Mouse (Mus musculus) forebrain, embryonic 14.5 days (tissue): Measurements from ENCODE around the gene Zfp710. TPM values are rescaled to one million over a fixed set of nuclear protein-coding genes. Genes with fewer than 3 reads are reported as not detected.

ENCODE experiments used
- ATAC-seq: fragments of 200-750 bp; cut with Nextera tagmentation; 2 replicates; pipeline ENCODE4 v1.8.0; 2017; ENCODE audit warnings: mild to moderate bottlenecking, moderate library complexity
- DNase-seq: peaks from one replicate; pipeline ENCODE4 v3.0.0-alpha.2; 2015; ENCODE audit warnings: low spot score
- H3K27ac ChIP-seq: fragments of 300-500 bp; sonication (generic); 2 replicates; pipeline ENCODE4 v1.5.1; 2014; ENCODE audit warnings: low read depth, mild to moderate bottlenecking, control low read depth, low read length, moderate library complexity
- H3K27me3 ChIP-seq: fragments of 300-500 bp; sonication (generic); replicated peaks from 2 replicates; pipeline ENCODE4 v1.6.1; 2014; ENCODE audit warnings: low read length, control low read depth, mixed read lengths; ENCODE audit not compliant: control insufficient read depth, insufficient read depth
- H3K36me3 ChIP-seq: fragments of 300-500 bp; sonication (generic); 2 replicates; pipeline ENCODE4 v1.6.1; 2014; ENCODE audit warnings: low read length, control low read depth; ENCODE audit not compliant: control insufficient read depth, insufficient read depth
- H3K4me1 ChIP-seq: fragments of 300-500 bp; sonication (generic); 2 replicates; pipeline ENCODE4 v1.6.1; 2014; ENCODE audit warnings: antibody characterized with exemption, low read length, control low read depth; ENCODE audit not compliant: control insufficient read depth, insufficient read depth
- H3K4me2 ChIP-seq: fragments of 300-500 bp; sonication (generic); 2 replicates; pipeline ENCODE4 v1.6.1; 2014; ENCODE audit warnings: mild to moderate bottlenecking, control low read depth, low read length
- H3K4me3 ChIP-seq: fragments of 300-500 bp; sonication (generic); 2 replicates; pipeline ENCODE4 v1.5.1; 2014; ENCODE audit warnings: low read depth, low read length, control low read depth
- H3K9ac ChIP-seq: fragments of 300-500 bp; sonication (generic); 2 replicates; pipeline ENCODE4 v1.6.1; 2014; ENCODE audit warnings: mild to moderate bottlenecking, low read length, control low read depth, moderate library complexity
- H3K9me3 ChIP-seq: fragments of 300-500 bp; sonication (generic); replicated peaks from 2 replicates; pipeline ENCODE4 v1.6.1; 2016; ENCODE audit warnings: low read length, control low read depth, mixed read lengths; ENCODE audit not compliant: control insufficient read depth
- WGBS: fragments of 180-500 bp; shearing (Covaris S2); extraction: QIAGEN DNeasy Blood & Tissue Kit; methylation state at CpG from one replicate; pipeline ENCODE4 v1.1.7; 2014; 5-methylcytosine and 5-hydroxymethylcytosine counted together
- polyA plus RNA-seq: library from polyadenylated mRNA; unstranded; fragments of >200 nt; fragmentation: Nextera tagmentation; extraction: Ambion mirVana; gene quantifications from 2 replicates; pipeline ENCODE4 v1.2.1, GENCODE M21; 2014

The Zfp710 gene
- polyA plus RNA-seq, 1 experiment from 2014 or later: 17.6 TPM

- H3K36me3 ChIP-seq: peaks cover 95% of the 10 kb centered on the region
- H3K27ac ChIP-seq: no peak overlapping the region
- H3K9ac ChIP-seq: no peak overlapping the region
- H3K4me2 ChIP-seq: no peak overlapping the region
- no peaks in the 10 kb centered on the region for H3K4me1 ChIP-seq
- no peak for DNase-seq
- H3K27me3 ChIP-seq: no peaks in the 10 kb centered on the region
- H3K9me3 ChIP-seq: no peaks in the 10 kb centered on the region
- 72% methylated on average over 13 of the region's 13 CpGs for WGBS
- no peak for ATAC-seq
- H3K4me3 ChIP-seq: no peak overlapping the region
These were observed 66.6 kb downstream of the Zfp710 start for GRCm38 (mm10) chr7:80091004-80091865.

- no peak for DNase-seq
- no peaks in the 10 kb centered on the region for H3K27me3 ChIP-seq
- H3K9me3 ChIP-seq: no peaks in the 10 kb centered on the region
- WGBS: 85% methylated on average over 4 of the region's 4 CpGs
- no peak for ATAC-seq
- H3K9ac ChIP-seq: no peak overlapping the region
- H3K4me3 ChIP-seq: no peak overlapping the region
- no peaks in the 10 kb centered on the region for H3K4me1 ChIP-seq
- H3K4me2 ChIP-seq: no peak overlapping the region
- peaks cover 95% of the 10 kb centered on the region for H3K36me3 ChIP-seq
- H3K27ac ChIP-seq: no peak overlapping the region
These were observed 67.2 kb downstream of the Zfp710 start for GRCm38 (mm10) chr7:80091866-80092210.

DNA sequence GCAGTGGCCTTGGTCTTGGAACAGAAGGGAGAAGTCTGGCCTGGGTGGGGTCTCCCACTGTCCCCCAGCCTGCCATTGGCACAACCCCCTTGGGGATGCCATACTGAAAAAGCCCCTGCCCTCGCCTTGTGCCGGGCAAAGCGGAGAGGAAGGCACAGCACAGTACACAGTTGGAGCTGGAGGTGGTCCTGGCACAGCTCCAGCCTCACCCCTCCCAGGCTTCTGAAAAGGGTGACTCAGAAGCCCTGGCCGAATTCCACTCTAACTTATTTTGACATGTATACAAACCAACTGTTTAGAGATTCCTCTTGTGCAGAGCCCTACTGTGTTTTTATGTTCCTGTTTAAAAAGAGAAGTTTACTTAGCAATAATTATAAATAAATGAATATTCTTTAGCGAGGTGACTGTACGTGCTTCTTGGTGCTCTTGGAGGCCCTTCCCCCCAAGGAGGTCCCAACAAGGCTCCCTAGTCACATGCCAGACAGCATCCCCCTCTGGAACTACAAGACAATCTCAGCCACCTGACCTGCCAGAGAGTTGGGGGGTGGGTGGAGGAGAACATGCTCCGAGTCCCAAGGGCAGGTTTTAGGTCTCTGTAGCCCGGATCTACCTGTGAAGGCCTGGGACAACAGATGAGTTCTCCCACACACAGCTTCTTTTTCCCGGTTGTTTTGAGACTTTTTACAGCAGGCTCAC is 67.9 kb downstream of the Zfp710 start:
- peak; percentile 65 for DNase-seq
- H3K4me2 ChIP-seq: no peak overlapping the region
- ATAC-seq: peak; percentile 42
- H3K36me3 ChIP-seq: peaks cover 95% of the 10 kb centered on the region
- H3K9ac ChIP-seq: no peak overlapping the region
- H3K9me3 ChIP-seq: no peaks in the 10 kb centered on the region
- no peaks in the 10 kb centered on the region for H3K27me3 ChIP-seq
- H3K27ac ChIP-seq: no peak overlapping the region
- no peak overlapping the region for H3K4me3 ChIP-seq
- no peaks in the 10 kb centered on the region for H3K4me1 ChIP-seq
- 46% methylated on average over 9 of the region's 9 CpGs for WGBS

GRCm38 (mm10) chr7:80094481-80094880 is 69.9 kb downstream of the Zfp710 start:
- Histone ChIP-seq H3K4me3 (no peak overlapping the region), H3K9me3 (no peaks in the 10 kb centered on the region), H3K4me2 (no peak overlapping the region), H3K4me1 (no peaks in the 10 kb centered on the region), H3K27ac (no peak overlapping the region), H3K36me3 (peaks cover 98% of the 10 kb centered on the region), H3K9ac (no peak overlapping the region), H3K27me3 (no peaks in the 10 kb centered on the region)
- DNase-seq (no peak), ATAC-seq (no peak)
- 85% methylated on average over 5 of the region's 5 CpGs for WGBS

DNA sequence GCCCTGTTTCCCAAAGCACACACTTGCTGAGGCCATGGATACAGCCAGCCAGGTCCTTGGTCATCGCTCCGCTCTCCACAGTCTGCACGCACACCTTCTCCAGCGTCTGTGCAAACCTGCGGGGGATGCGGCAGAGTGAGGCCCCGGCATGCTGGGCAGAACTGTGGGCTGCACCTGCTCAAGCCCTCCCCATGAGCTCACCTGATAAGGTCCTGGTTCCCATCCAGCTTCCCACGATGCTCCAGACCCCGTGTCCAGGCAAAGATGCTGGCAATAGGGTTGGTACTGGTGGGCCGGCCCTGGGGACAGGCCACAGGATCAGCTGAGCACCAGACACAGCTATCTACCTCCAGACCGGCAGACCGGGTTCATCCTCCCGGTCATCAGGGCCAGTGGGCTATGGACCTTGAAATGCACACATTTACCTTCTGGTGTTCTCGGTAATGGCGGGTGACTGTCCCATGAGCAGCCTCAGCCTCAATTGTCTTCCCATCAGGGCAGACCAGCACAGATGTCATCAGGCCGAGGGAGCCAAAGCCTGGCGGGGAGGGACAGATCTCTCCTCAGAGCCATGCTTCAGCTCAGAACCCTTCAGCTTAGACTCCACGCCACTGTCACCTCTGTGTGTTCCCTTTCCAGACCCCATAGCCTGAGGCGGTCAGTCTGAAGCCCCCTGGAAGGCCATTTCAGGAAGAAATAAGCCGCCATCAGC is 71.1 kb downstream of the Zfp710 start:
- Histone ChIP-seq H3K9me3 (no peaks in the 10 kb centered on the region), H3K27me3 (no peaks in the 10 kb centered on the region), H3K36me3 (peaks cover 98% of the 10 kb centered on the region), H3K4me2 (no peak overlapping the region), H3K27ac (no peak overlapping the region), H3K4me1 (no peaks in the 10 kb centered on the region), H3K9ac (no peak overlapping the region), H3K4me3 (no peak overlapping the region)
- DNase-seq: no peak
- 93% methylated on average over 20 of the region's 20 CpGs for WGBS
- ATAC-seq: no peak

- H3K4me1 ChIP-seq: no peaks in the 10 kb centered on the region
These were observed 73.9 kb downstream of the Zfp710 start for GRCm38 (mm10) chr7:80098389-80098976.

DNA sequence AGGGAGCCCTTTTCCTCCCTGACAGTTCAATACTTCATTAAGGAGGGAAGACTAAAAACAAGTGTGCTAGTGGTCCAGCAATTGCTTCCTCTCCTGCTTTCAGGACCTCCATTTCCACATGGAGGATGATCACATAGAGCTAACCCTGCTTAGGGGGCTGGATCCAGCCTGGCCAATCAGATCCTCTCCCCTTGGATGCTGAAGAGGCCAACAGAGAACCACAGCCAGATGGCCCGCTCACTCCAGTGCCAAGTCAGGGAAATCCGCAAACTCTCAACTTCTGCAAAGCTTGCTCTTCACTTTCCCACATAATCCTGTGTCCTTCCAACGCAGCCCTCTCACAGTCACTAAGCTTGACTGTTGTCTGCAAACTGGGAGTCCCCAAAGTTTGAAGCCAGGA is 78.7 kb downstream of the Zfp710 start:
- ATAC-seq (peak; percentile 71), DNase-seq (peak; percentile 43)

More at GRCm38 (mm10) chr7:80098389-80098976, 73.9 kb downstream of the Zfp710 start:
- H3K27ac ChIP-seq: no peak overlapping the region
- H3K27me3 ChIP-seq: no peaks in the 10 kb centered on the region
- no peak overlapping the region for H3K4me3 ChIP-seq
- H3K9ac ChIP-seq: no peak overlapping the region
- DNase-seq: no peak
- no peak overlapping the region for H3K4me2 ChIP-seq
- no peak for ATAC-seq
- H3K36me3 ChIP-seq: peaks cover 94% of the 10 kb centered on the region
- H3K9me3 ChIP-seq: no peaks in the 10 kb centered on the region
- WGBS: 96% methylated on average over 13 of the region's 13 CpGs

GRCm38 (mm10) chr7:80105637-80106390 is 81.2 kb downstream of the Zfp710 start:
- H3K9ac ChIP-seq: no peak overlapping the region
- no peak overlapping the region for H3K4me3 ChIP-seq
- H3K4me1 ChIP-seq: no peaks in the 10 kb centered on the region

More for the DNA sequence above, 78.7 kb downstream of the Zfp710 start:
- Histone ChIP-seq H3K27ac (no peak overlapping the region), H3K9ac (no peak overlapping the region), H3K27me3 (no peaks in the 10 kb centered on the region), H3K9me3 (no peaks in the 10 kb centered on the region), H3K4me1 (no peaks in the 10 kb centered on the region), H3K4me2 (no peak overlapping the region), H3K4me3 (no peak overlapping the region), H3K36me3 (peaks cover 52% of the 10 kb centered on the region)
- WGBS: 81% methylated on average over 3 of the region's 3 CpGs

More at GRCm38 (mm10) chr7:80105637-80106390, 81.2 kb downstream of the Zfp710 start:
- ATAC-seq (no peak), DNase-seq (no peak)
- 96% methylated on average over 4 of the region's 4 CpGs for WGBS
- Histone ChIP-seq H3K4me2 (no peak overlapping the region), H3K36me3 (peaks cover 43% of the 10 kb centered on the region), H3K27me3 (no peaks in the 10 kb centered on the region), H3K27ac (no peak overlapping the region), H3K9me3 (no peaks in the 10 kb centered on the region)
